Mouse (Mus musculus) embryonic facial prominence, embryonic 15.5 days (tissue): ENCODE data around the gene Ankrd54. TPM values are rescaled to one million over a fixed set of nuclear protein-coding genes. Genes with fewer than 3 reads are reported as not detected.

Source experiments
- ATAC-seq: fragments of 200-750 bp; cut with Nextera tagmentation; 2 replicates; pipeline ENCODE4 v1.8.0; 2017; ENCODE audit warnings: low read depth, moderate TSS enrichment; ENCODE audit not compliant: insufficient number of reproducible peaks, low FRiP score, low TSS enrichment
- H3K27ac ChIP-seq: fragments of 300-500 bp; sonication (generic); replicated peaks from 2 replicates; pipeline ENCODE4 v1.5.1; 2015; ENCODE audit warnings: mild to moderate bottlenecking, inconsistent platforms
- H3K27me3 ChIP-seq: fragments of 300-500 bp; sonication (generic); 2 replicates; pipeline ENCODE4 v1.6.1; 2015; ENCODE audit warnings: inconsistent platforms
- H3K36me3 ChIP-seq: fragments of 300-500 bp; sonication (generic); 2 replicates; pipeline ENCODE4 v1.6.1; 2015; ENCODE audit warnings: mild to moderate bottlenecking, inconsistent platforms
- H3K4me1 ChIP-seq: fragments of 300-500 bp; sonication (generic); 2 replicates; pipeline ENCODE4 v1.6.1; 2015; ENCODE audit warnings: inconsistent platforms
- H3K4me2 ChIP-seq: fragments of 300-500 bp; sonication (generic); replicated peaks from 2 replicates; pipeline ENCODE4 v1.6.1; 2015; ENCODE audit warnings: mild to moderate bottlenecking, inconsistent platforms
- H3K4me3 ChIP-seq: fragments of 300-500 bp; sonication (generic); replicated peaks from 2 replicates; pipeline ENCODE4 v1.5.1; 2015; ENCODE audit warnings: mild to moderate bottlenecking, inconsistent platforms
- H3K9ac ChIP-seq: fragments of 300-500 bp; sonication (generic); 2 replicates; pipeline ENCODE4 v1.6.1; 2015; ENCODE audit warnings: inconsistent platforms
- H3K9me3 ChIP-seq: fragments of 300-500 bp; sonication (generic); replicated peaks from 2 replicates; pipeline ENCODE4 v1.6.1; 2016; ENCODE audit warnings: inconsistent platforms
- WGBS: fragments of 180-500 bp; shearing (Covaris S2); methylation state at CpG from one replicate; pipeline ENCODE4 v1.1.7; 2015; 5-methylcytosine and 5-hydroxymethylcytosine counted together
- polyA plus RNA-seq: library from polyadenylated mRNA; unstranded; fragments of >200 nt; fragmentation: Nextera tagmentation; extraction: Ambion mirVana; gene quantifications from 2 replicates; pipeline ENCODE4 v1.2.1, GENCODE M21; 2015

Ankrd54 gene
- polyA plus RNA-seq, 1 experiment from 2014 or later = 71.7 TPM

DNA sequence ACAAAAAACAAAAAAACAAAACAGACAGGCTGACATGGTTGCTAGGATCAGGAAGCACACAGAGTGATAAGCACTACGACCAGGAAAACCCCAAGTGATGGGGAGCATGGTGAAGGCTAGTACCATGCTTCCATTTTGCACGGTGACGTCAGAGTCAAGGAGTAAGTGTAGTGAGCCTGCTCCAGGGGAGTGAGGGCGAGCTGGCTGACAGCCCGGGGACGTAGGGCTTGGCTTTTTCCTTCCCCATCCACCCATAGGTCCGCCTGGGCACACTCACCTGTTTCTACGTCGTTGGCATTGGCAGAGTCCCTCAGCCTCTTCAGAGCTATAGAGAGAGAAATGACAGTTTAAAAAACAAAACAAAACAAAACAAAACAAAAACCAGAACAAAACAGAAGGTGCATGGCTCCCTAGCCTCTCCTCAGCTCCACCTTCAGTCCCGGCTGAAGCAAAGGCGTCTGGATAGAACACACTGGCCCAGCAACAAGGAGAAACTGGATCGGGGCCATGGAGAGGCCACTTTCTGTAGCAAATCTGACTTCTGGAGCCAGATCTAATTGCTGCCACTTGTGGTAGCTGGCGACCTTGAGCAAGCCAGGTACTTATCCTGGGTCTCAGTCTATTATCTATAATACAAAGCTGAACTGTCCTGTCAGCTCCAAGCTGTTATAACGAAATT, 1.7 kb downstream of the Ankrd54 start:
- H3K4me1 ChIP-seq = peaks cover 22% of the 10 kb centered on the region; the same call in 1 of the 2 replicates
- 73% methylated on average over 14 of the region's 14 CpGs for WGBS
- H3K27me3 ChIP-seq = no peaks in the 10 kb centered on the region
- no peak overlapping the region for H3K27ac ChIP-seq
- no peak overlapping the region for H3K4me2 ChIP-seq
- no peak for ATAC-seq
- peak overlapping the region; percentile 95; the same call in 1 of the 2 replicates for H3K4me3 ChIP-seq
- no peak overlapping the region for H3K9ac ChIP-seq
- H3K9me3 ChIP-seq = no peaks in the 10 kb centered on the region
- peaks cover 50% of the 10 kb centered on the region for H3K36me3 ChIP-seq

DNA sequence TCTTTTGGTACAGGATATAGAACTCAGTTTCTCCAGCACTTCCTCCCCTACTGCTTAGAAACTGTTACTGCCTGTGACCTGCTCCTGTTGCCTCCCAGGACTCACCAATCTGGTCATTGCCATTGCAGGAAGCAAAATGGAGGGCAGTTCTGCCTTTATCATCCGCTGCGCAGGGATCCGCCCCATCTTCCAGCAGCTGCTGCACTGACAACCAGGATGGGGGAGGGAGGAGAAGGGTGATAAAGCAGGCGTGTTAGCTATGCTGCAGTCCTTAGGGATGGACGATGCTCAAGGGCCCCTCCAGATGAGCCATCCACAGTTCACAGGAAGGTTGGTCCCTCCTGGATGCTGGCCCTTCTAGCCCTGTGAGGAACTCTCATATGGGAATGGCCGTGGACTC, 4.8 kb downstream of the Ankrd54 start:
- 89% methylated on average over 6 of the region's 6 CpGs for WGBS

GRCm38 (mm10) chr15:79056601-79057000, 6.1 kb downstream of the Ankrd54 start:
- H3K9me3 ChIP-seq = no peaks in the 10 kb centered on the region
- 89% methylated on average over 7 of the region's 7 CpGs for WGBS
- peaks cover 10% of the 10 kb centered on the region; the same call in 1 of the 2 replicates for H3K4me1 ChIP-seq
- no peak overlapping the region for H3K27ac ChIP-seq
- ATAC-seq = no peak
- H3K4me3 ChIP-seq = no peak overlapping the region
- H3K4me2 ChIP-seq = no peak overlapping the region
- H3K27me3 ChIP-seq = no peaks in the 10 kb centered on the region
- H3K9ac ChIP-seq = no peak overlapping the region
- H3K36me3 ChIP-seq = peaks cover 92% of the 10 kb centered on the region

More for the DNA sequence above, 4.8 kb downstream of the Ankrd54 start:
- peaks cover 82% of the 10 kb centered on the region for H3K36me3 ChIP-seq
- no peaks in the 10 kb centered on the region for H3K9me3 ChIP-seq
- no peak overlapping the region for H3K4me2 ChIP-seq
- no peak for ATAC-seq
- H3K9ac ChIP-seq = no peak overlapping the region
- no peak overlapping the region for H3K4me3 ChIP-seq
- H3K4me1 ChIP-seq = peaks cover 15% of the 10 kb centered on the region; the same call in 1 of the 2 replicates
- H3K27ac ChIP-seq = no peak overlapping the region
- no peaks in the 10 kb centered on the region for H3K27me3 ChIP-seq

DNA sequence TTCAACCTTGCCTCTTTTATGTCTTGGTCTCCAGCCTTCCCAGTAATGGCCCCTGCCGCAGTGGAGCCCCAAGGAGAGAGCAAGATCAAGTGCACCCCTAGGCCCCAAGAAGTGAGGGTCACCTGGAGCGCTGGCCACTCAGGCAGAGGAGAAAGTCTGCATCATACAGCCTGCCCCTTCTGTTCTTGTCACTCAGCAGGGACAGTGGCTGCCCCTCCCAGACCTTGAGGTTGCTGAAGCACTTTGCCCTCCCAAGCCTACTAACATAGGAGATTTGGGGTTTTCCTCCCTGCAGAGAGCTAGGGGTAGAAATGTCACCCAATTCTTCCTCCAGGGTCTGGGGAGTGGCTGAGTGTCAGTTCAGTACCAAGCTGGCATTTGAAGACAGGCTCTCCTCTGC, 10.3 kb downstream of the Ankrd54 start:
- no peaks in the 10 kb centered on the region for H3K9me3 ChIP-seq
- no peak for ATAC-seq
- 88% methylated on average over 2 of the region's 2 CpGs for WGBS
- no peak overlapping the region for H3K27ac ChIP-seq
- H3K9ac ChIP-seq = no peak overlapping the region
- no peaks in the 10 kb centered on the region for H3K27me3 ChIP-seq
- H3K4me3 ChIP-seq = no peak overlapping the region
- H3K4me1 ChIP-seq = peaks cover 5% of the 10 kb centered on the region; the same call in 1 of the 2 replicates
- H3K36me3 ChIP-seq = peaks cover 56% of the 10 kb centered on the region
- H3K4me2 ChIP-seq = no peak overlapping the region

DNA sequence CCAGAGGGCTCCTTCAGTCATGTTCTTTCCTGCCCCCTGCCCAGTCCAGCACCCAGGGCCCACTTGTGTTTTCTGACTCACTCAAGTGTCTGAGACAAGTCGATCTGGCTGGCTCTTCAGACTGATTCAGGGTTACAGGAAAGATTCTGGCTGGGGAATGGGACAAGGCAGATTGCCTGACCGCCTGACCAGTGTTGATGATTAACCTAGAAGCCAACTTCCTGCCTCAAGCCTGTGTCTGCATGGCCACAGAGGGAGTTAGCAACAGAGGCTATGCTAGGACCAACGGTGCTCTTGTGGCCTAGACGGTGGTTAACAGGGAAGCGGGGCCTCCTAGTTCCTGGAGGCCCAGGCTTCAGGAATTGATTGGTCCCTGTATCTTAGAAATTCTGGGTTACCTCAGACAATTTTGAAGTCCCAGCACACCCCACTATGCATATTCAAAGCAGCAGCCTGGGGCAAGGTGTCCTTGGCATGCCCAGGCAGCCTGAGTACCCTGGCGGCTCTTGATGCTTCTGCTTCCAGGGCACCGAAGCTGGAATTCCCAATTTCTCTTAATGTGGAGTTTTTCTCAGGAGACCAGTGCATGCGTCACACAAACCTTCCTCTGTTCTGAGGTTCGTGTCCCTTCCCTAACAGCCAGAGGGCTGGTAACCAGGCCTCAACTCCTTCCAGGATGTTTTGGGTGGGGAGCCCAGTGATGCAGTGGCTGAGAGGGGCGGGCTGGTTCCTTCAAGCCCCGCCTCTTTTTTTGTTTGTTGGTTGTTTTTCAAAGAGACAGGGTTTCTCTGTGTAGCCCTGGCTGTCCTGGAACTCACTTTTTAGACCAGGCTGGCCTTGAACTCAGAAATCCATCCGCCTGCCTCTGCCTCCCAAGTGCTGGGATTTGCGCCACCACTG, 11.0 kb downstream of the Ankrd54 start:
- Histone ChIP-seq H3K9ac (no peak overlapping the region), H3K27ac (no peak overlapping the region)

GRCm38 (mm10) chr15:79050964-79051363, 11.7 kb downstream of the Ankrd54 start:
- Histone ChIP-seq H3K27me3 (no peaks in the 10 kb centered on the region), H3K9ac (no peak overlapping the region), H3K4me2 (no peak overlapping the region), H3K27ac (no peak overlapping the region), H3K4me1 (peaks cover 5% of the 10 kb centered on the region; the same call in 1 of the 2 replicates), H3K9me3 (no peaks in the 10 kb centered on the region), H3K4me3 (no peak overlapping the region), H3K36me3 (peaks cover 42% of the 10 kb centered on the region)
- WGBS = 76% methylated on average over 2 of the region's 2 CpGs
- no peak for ATAC-seq

More for the DNA sequence above, 11.0 kb downstream of the Ankrd54 start:
- no peak for ATAC-seq
- Histone ChIP-seq H3K36me3 (peaks cover 49% of the 10 kb centered on the region), H3K27me3 (no peaks in the 10 kb centered on the region), H3K4me3 (no peak overlapping the region), H3K9me3 (no peaks in the 10 kb centered on the region), H3K4me2 (no peak overlapping the region), H3K4me1 (peaks cover 5% of the 10 kb centered on the region; the same call in 1 of the 2 replicates)
- 59% methylated on average over 13 of the region's 13 CpGs for WGBS

DNA sequence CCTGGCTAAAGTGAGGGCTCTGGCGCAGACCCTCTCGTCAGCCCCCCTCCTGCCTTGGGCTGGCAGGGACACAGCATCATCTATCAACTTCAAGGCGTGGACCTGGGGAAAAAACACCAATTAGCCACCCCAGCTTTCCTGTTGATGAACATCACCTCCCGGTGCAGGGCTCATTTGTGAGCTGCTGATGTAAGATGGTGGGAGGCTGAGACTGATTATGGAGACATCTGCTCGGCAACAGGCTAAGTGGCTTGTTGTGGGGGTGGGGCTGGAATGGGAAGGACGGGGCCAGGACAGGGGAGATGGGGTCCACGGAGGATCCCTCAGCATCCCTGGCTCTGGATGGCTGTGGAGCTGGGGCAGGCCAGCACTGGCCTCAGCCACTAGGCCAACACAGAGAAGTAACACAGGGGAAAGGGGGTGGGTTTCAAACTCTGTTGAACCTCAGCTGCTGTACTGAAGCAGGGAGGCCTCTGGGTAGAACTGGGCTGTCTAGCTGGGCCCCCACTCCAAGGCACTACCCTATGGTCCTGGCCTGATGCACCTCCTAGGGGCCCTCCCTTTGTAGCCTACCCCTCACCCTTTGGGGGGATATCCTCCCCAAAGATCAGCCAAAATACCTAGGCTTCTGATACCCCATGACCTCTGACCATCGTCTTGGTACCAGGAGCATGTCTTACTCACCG, 12.4 kb downstream of the Ankrd54 start:
- Histone ChIP-seq H3K9me3 (no peaks in the 10 kb centered on the region), H3K4me1 (peaks cover 5% of the 10 kb centered on the region; the same call in 1 of the 2 replicates), H3K27ac (no peak overlapping the region), H3K4me2 (no peak overlapping the region), H3K27me3 (no peaks in the 10 kb centered on the region), H3K9ac (no peak overlapping the region), H3K4me3 (no peak overlapping the region), H3K36me3 (peaks cover 35% of the 10 kb centered on the region)
- 51% methylated on average over 9 of the region's 9 CpGs for WGBS
- peak; percentile 25; the same call in 1 of the 2 replicates for ATAC-seq

DNA sequence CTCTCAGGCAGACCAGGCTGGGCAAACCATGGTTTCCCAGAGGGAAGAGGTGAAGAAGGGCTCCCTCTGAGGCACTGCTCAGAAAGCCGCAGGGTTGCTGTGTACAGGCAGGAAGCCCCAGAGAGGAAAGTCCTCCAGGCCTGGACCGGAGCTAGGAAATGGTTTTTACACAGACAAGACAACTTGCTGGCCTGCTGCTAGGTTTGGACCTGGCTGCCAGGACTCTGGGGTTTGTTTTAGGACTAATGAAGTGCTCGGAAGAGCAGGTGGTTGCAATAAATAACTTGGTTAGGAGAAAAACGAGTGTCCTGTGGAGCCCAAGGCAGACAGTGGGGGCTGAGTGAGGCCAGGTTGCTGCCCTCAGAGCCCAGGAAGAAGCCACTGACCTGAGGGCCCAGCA, 14.5 kb downstream of the Ankrd54 start:
- no peak overlapping the region for H3K9ac ChIP-seq
- peaks cover 14% of the 10 kb centered on the region for H3K36me3 ChIP-seq
- H3K27me3 ChIP-seq = peaks cover 15% of the 10 kb centered on the region
- H3K4me3 ChIP-seq = no peak overlapping the region
- no peaks in the 10 kb centered on the region for H3K9me3 ChIP-seq
- H3K27ac ChIP-seq = no peak overlapping the region
- peaks cover 7% of the 10 kb centered on the region for H3K4me1 ChIP-seq
- no peak for ATAC-seq
- no peak overlapping the region for H3K4me2 ChIP-seq
- WGBS = 64% methylated on average over 4 of the region's 4 CpGs

- Histone ChIP-seq H3K9ac (no peak overlapping the region), H3K36me3 (no peaks in the 10 kb centered on the region), H3K4me2 (no peak overlapping the region), H3K27ac (no peak overlapping the region), H3K4me3 (no peak overlapping the region), H3K4me1 (peaks cover 28% of the 10 kb centered on the region), H3K27me3 (peaks cover 43% of the 10 kb centered on the region), H3K9me3 (no peaks in the 10 kb centered on the region)
- 10% methylated on average over 4 of the region's 4 CpGs for WGBS
- no peak for ATAC-seq
Observed at GRCm38 (mm10) chr15:79044837-79045236, 17.9 kb downstream of the Ankrd54 start.

DNA sequence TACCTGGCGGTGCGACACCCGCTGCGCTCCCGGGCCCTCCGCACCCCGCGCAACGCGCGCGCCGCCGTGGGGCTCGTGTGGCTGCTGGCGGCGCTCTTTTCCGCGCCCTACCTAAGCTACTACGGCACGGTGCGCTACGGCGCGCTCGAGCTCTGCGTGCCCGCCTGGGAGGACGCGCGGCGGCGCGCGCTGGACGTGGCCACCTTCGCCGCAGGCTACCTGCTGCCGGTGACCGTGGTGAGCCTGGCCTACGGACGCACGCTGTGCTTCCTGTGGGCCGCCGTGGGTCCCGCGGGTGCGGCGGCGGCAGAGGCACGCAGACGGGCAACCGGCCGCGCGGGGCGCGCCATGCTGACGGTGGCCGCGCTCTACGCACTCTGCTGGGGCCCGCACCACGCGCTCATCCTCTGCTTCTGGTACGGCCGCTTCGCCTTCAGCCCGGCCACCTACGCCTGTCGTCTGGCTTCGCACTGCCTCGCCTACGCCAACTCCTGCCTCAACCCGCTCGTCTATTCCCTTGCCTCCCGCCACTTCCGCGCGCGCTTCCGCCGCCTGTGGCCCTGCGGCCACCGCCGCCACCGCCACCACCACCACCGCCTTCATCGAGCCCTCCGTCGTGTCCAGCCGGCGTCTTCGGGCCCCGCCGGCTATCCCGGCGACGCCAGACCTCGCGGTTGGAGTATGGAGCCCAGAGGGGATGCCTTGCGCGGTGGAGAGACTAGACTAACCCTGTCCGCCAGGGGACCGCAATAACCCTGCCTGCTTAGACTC, 19.8 kb downstream of the Ankrd54 start:
- peaks cover 46% of the 10 kb centered on the region for H3K27me3 ChIP-seq

More for the DNA sequence above, 19.8 kb downstream of the Ankrd54 start:
- H3K36me3 ChIP-seq = no peaks in the 10 kb centered on the region
- under 1% methylated on average over 88 of the region's 105 CpGs for WGBS
- H3K27ac ChIP-seq = no peak overlapping the region
- peak overlapping the region; percentile 50 for H3K9ac ChIP-seq
- peak overlapping the region; percentile 60 for H3K4me3 ChIP-seq
- no peak for ATAC-seq
- H3K9me3 ChIP-seq = no peaks in the 10 kb centered on the region
- peak overlapping the region; percentile 98 for H3K4me2 ChIP-seq
- H3K4me1 ChIP-seq = peaks cover 40% of the 10 kb centered on the region
